Mouse (Mus musculus): Measurements from ENCODE around the gene Ift88.

GRCm38 (mm10) chr14:57529786-57530515, 106.1 kb downstream of the Ift88 start:
- TF ChIP-seq POLR2A (IDR thresholded peaks at IDR 0.05; ENCODE audit: low read depth, low read length) = no peak
- TF ChIP-seq CTCF (IDR thresholded peaks at IDR 0.05; ENCODE audit: extremely low read depth, insufficient read length, insufficient replicate concordance, low read depth, low read length) = no peak
